Mouse (Mus musculus) layer of hippocampus, adult 18-20 months (tissue): ENCODE measurements around the gene Art5. TPM values are rescaled to one million over a fixed set of nuclear protein-coding genes. Genes with fewer than 3 reads are reported as not detected.
A peak's percentile ranks its signal among the peaks of the same experiment; 100 is the strongest.

Experiments
- DNase-seq, 2 experiments: peaks; one replicate each; pipeline ENCODE4 v3.0.0; 2022; ENCODE audit warnings: low spot score in 2 of 2
- long read RNA-seq: library from polyadenylated mRNA; stranded (forward); transcript quantifications from one replicate; pipeline ENCODE4 v2.0.0, GENCODE M21; 2021
- total RNA-seq, 2 experiments: library from RNA; stranded (reverse); gene quantifications; 2 replicates each; pipeline ENCODE4 v1.2.3; 2021

The Art5 gene
- total RNA-seq = not detected
- long read RNA-seq = 0 reads

GRCm38 (mm10) chr7:102109171-102109570 is at the start of gene Art5:
Gene Art5, minus strand, starts transcription at chr7:102109489.
- no peak for DNase-seq

DNA sequence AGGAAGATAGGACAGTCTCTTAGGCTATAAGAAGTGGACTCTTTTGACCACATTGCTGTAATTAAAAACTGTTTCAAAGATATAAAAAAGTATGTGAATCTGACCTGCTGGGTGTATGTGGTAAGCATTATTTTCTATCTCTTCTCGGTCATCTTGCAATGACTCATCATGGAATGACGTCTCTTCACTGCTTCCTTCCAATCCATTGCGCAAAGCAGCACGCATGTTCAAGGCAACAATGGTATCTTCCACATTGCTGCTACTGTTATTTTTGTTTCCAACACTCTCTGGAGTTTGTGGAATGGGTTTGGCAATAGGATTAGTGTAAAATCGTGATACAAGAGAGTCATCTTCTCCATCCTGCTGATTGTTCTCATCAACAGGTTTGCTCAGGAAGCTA is 44.4 kb upstream of the Art5 start:
- no peak for DNase-seq

- no peak for DNase-seq
These were observed 28.6 kb upstream of the Art5 start for GRCm38 (mm10) chr7:102137898-102138297.

- DNase-seq = no peak
These were observed 28.2 kb upstream of the Art5 start for GRCm38 (mm10) chr7:102137464-102137863.

DNA sequence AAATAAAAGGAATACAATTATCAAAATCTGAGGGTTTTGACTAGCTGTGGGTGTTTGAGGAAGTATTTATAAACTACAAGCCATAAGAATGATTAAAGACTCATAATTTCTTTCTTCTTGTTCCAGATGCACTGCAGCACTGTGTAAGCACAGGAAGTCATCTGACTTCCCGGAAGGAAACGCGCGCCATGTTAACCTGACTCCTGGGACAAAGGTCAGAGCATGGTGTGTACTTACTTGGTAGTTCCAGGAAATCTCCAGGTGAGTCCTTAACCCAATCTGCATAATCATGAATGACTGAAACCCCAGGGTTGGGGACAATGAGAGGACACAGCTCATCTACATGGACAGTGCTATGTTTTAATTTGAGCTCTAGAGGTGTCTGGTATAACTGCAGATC is 23.1 kb upstream of the Art5 start:
- DNase-seq = no peak

DNA sequence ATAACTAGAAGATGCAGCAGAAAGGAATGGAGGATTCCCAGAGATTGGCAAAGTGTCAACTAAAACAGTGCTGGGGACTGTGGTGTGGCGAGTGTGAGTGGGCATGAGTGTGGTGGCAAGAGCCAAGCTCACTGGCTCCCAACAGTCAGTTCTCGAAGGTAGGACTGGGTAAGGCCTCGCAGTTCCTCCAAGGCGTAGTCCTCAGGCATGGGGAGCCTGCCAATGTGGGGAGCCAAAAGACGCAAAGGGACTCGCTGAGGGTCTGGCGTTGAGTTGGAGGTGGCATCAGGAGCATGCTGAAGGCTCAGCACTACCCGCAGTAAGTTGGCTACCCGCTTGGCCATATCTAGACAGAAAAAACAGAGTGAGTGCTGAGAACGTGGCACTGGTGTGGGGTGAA is 11.0 kb upstream of the Art5 start:
- DNase-seq = no peak

GRCm38 (mm10) chr7:102117382-102117781 is 8.1 kb upstream of the Art5 start:
- no peak for DNase-seq

GRCm38 (mm10) chr7:102116579-102117331 is 7.5 kb upstream of the Art5 start, which contains the start of gene Chrna10:
Gene Chrna10, minus strand, starts transcription at chr7:102116828.
- DNase-seq = no peak

GRCm38 (mm10) chr7:102113151-102113729 is 4.0 kb upstream of the Art5 start:
- DNase-seq = no peak

- DNase-seq = no peak
These were observed 457 bp upstream of the Art5 start for GRCm38 (mm10) chr7:102109746-102110145.

- DNase-seq = no peak
These were observed 1.1 kb downstream of the Art5 start for GRCm38 (mm10) chr7:102108206-102108605.

- DNase-seq = no peak
These were observed 2.6 kb downstream of the Art5 start for GRCm38 (mm10) chr7:102106700-102107141.

DNA sequence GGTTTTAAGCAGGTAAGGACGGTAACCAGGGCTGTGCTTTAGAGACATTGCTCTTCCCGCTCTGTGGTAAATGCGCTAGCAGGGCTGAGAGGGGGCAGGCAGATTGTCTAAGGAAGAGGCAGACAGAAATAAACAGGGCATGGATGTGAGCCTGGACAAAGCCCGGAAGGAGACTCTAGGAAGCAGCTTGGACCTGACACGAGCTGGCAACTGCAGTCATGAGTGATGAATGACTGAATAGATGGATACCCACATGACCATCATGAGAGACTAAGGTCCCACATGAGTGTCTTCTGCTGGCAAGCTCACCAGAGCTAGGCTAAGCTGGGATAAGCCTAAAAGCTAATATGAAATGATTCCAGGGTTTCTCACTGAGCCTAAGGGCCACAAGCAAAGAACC is 5.2 kb downstream of the Art5 start:
- DNase-seq = no peak

GRCm38 (mm10) chr7:102103555-102103954 is 5.7 kb downstream of the Art5 start:
- no peak for DNase-seq

DNA sequence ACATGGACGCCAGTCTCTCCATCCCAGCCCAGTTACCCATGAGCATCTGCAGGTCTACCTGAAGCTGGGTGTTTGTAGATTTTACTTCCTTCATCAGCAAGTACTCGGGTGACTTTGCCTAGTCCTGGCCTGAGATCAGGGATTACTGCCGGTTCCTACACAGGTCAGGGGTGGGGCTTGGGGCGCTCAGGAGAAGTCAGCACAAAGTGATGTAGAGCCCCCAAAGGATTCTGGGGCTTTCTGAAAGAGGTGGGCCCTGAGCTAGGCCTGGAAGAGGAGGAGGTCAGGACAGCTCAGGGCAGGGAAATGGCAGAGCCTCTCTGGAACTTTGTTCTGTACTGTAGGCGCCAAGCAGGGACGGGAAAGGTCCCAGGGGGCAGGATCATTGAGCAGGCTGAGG is 6.6 kb downstream of the Art5 start:
- DNase-seq = no peak

GRCm38 (mm10) chr7:102102241-102102640 is 7.0 kb downstream of the Art5 start:
- no peak for DNase-seq

DNA sequence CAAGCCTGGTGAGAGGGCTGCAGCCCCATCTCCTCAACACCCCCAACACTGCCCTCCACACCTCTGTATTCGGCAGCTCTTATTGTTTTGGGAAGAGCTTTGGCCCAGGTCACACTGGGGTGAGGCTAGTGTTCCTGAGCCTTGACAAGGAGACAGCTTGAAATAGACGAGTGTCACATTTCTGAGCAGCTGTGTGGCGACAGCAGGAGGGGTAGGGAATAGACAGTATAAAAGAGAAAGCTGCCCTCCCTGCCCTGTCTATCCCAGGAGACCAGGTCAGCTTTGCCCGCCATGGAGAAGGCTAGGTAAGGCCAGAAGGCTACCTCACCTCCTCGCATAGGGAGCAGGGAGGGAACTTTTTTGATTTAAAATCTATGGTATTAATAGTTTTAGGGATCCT is 7.8 kb downstream of the Art5 start, which contains the start of gene Art1:
TSS of gene Art1 (plus strand) at position 257 of the 400 bp plus-strand sequence.
- no peak for DNase-seq

DNA sequence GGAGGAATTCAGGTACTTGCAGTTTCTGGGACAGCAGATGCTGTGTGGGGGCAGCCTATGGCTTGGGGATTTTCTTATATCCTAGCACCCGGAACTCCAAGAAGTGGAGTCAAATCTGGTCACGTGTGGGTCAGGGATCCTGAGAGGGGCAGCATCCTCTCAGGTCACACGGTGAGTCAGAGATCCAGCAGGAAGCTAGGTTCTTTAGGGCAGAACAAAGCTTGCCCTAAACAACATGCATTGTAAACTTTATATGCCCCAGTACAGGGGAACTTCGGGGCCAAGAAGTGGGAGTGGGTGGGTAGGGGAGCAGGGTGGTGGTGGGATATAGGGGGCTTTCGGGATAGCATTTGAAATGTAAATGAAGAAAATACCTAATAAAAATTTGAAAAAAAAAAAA is 8.4 kb downstream of the Art5 start:
- DNase-seq = no peak

- no peak for DNase-seq
These were observed 9.3 kb downstream of the Art5 start for GRCm38 (mm10) chr7:102099760-102100661.

- peak in 1 of 2 experiments; percentile 44 for DNase-seq
These were observed 22.0 kb downstream of the Art5 start for GRCm38 (mm10) chr7:102087336-102087735.

DNA sequence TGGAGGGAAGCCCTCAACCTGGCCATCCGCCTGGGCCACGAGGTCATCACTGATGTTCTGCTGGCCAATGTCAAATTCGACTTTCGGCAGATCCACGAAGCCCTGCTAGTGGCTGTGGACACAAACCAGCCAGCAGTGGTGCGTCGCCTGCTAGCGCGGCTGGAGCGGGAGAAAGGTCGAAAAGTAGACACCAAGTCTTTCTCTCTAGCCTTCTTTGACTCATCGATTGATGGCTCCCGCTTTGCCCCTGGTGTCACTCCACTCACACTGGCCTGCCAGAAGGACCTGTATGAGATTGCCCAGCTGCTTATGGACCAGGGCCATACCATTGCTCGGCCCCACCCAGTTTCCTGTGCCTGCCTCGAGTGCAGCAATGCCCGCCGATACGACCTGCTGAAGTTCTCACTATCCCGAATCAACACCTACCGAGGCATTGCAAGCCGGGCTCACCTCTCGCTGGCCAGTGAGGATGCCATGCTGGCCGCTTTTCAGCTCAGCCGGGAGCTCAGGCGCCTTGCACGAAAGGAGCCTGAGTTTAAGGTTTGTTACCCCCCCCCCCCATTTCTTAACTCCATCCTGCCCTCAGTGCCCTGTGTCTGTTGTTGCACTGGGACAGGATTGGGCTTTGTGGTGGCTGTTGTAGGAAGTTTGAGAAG is 25.1 kb downstream of the Art5 start:
- no peak for DNase-seq
